Mouse (Mus musculus) layer of hippocampus, postnatal 25 days (tissue): ENCODE data around the gene Trpm8. TPM values are rescaled to one million over a fixed set of nuclear protein-coding genes. Genes with fewer than 3 reads are reported as not detected.

Experiments
- DNase-seq, 2 experiments: peaks; one replicate each; pipeline ENCODE4 v3.0.0; 2022; ENCODE audit warnings: mixed read lengths in 2 of 2, low spot score in 1 of 2; ENCODE audit errors: extremely low spot score in 1 of 2
- total RNA-seq, 2 experiments: library from RNA; stranded (reverse); gene quantifications; 2 replicates each; pipeline ENCODE4 v1.2.3; 2021

Trpm8 gene
- total RNA-seq, 2 experiments from 2014 or later: 0.12 TPM

GRCm38 (mm10) chr1:88283376-88284227, 6.1 kb downstream of the Trpm8 start:
- no peak for DNase-seq

- no peak for DNase-seq
Measured at GRCm38 (mm10) chr1:88284228-88284945, 6.9 kb downstream of the Trpm8 start.

- DNase-seq: no peak
Measured at GRCm38 (mm10) chr1:88284946-88285320, 7.5 kb downstream of the Trpm8 start.

GRCm38 (mm10) chr1:88285652-88286051, 8.2 kb downstream of the Trpm8 start:
- no peak for DNase-seq

GRCm38 (mm10) chr1:88286136-88286845, 8.8 kb downstream of the Trpm8 start:
- DNase-seq: no peak

GRCm38 (mm10) chr1:88286887-88287696, 9.6 kb downstream of the Trpm8 start:
- DNase-seq: no peak

- peak in 1 of 2 experiments; percentile 79 for DNase-seq
Measured at GRCm38 (mm10) chr1:88287697-88287980, 10.2 kb downstream of the Trpm8 start.

GRCm38 (mm10) chr1:88288056-88288788, 10.8 kb downstream of the Trpm8 start:
- DNase-seq: no peak

GRCm38 (mm10) chr1:88288789-88289127, 11.3 kb downstream of the Trpm8 start:
- DNase-seq: no peak

- DNase-seq: no peak
Measured at GRCm38 (mm10) chr1:88289152-88289551, 11.7 kb downstream of the Trpm8 start.

- peak in 1 of 2 experiments; percentile 61 for DNase-seq
Measured at GRCm38 (mm10) chr1:88289917-88290316, 12.5 kb downstream of the Trpm8 start.

GRCm38 (mm10) chr1:88290511-88290910, 13.1 kb downstream of the Trpm8 start:
- no peak for DNase-seq

GRCm38 (mm10) chr1:88291409-88292005, 14.0 kb downstream of the Trpm8 start:
- DNase-seq: no peak

GRCm38 (mm10) chr1:88292057-88292456, 14.6 kb downstream of the Trpm8 start:
- no peak for DNase-seq

- no peak for DNase-seq
Measured at GRCm38 (mm10) chr1:88294650-88295049, 17.2 kb downstream of the Trpm8 start.

GRCm38 (mm10) chr1:88296171-88296920, 18.9 kb downstream of the Trpm8 start:
- DNase-seq: no peak

GRCm38 (mm10) chr1:88297480-88298258, 20.2 kb downstream of the Trpm8 start:
- no peak for DNase-seq
